Mouse (Mus musculus): ENCODE measurements at regions not wholly inside any gene's neighbourhood (a gene's known extent, or its start where the extent isn't known, plus 50 kb on each side); places are given as distances from the start of the nearest gene placed in this dataset.

GRCm38 (mm10) chr1:154090521-154091490 lies 110.2 kb upstream of the Zfp648 start:
- TF ChIP-seq CTCF (IDR thresholded peaks at IDR 0.05; ENCODE audit: low read depth) (no peak), EP300 (IDR thresholded peaks at IDR 0.05; ENCODE audit: low read depth) (no peak)
